Mouse (Mus musculus) C2C12 (cell line): Measurements from ENCODE around the gene Zfp800.

Experiments used
- CTCF ChIP-seq: IDR thresholded peaks from one replicate; pipeline ENCODE4 v1.5.1; 2011; ENCODE audit not compliant: control insufficient read depth, insufficient read depth, insufficient read length
- MAX ChIP-seq: IDR thresholded peaks from one replicate; pipeline ENCODE4 v1.6.1; 2011; ENCODE audit warnings: mild to moderate bottlenecking, control low read depth
- USF1 ChIP-seq: IDR thresholded peaks from one replicate; pipeline ENCODE4 v1.6.1; 2011; ENCODE audit warnings: low read depth, mild to moderate bottlenecking, control low read depth, moderate library complexity

GRCm38 (mm10) chr6:28333696-28334095 lies 64.1 kb downstream of the Zfp800 start:
- TF ChIP-seq CTCF (no peak), USF1 (no peak), MAX (no peak)
